Mouse (Mus musculus) cerebellum, adult 2 months (tissue): Measurements from ENCODE around the gene Tmem259. TPM values are rescaled to one million over a fixed set of nuclear protein-coding genes. Genes with fewer than 3 reads are reported as not detected.

Experiments used
- DNase-seq, 2 experiments: peaks; one replicate each; pipeline ENCODE4 v3.0.0; 2021
- H3K27ac ChIP-seq: fragments of 200-500 bp; 2 replicates; pipeline ENCODE4 v1.5.1; 2012; ENCODE audit warnings: low read length, control low read depth, inconsistent platforms; ENCODE audit not compliant: insufficient read depth
- H3K27me3 ChIP-seq: fragments of 200-500 bp; 2 replicates; pipeline ENCODE4 v1.6.1; 2012; ENCODE audit warnings: inconsistent platforms, mild to moderate bottlenecking, low read length, moderate library complexity; ENCODE audit not compliant: control insufficient read depth, insufficient read depth
- H3K4me1 ChIP-seq: fragments of 200-500 bp; 2 replicates; pipeline ENCODE4 v1.6.1; 2011; ENCODE audit warnings: low read length; ENCODE audit not compliant: control insufficient read depth, insufficient read depth
- H3K4me3 ChIP-seq: fragments of 200-500 bp; replicated peaks from 2 replicates; pipeline ENCODE3; 2011; ENCODE audit warnings: mild to moderate bottlenecking, low read depth, low read length, control low read depth; ENCODE audit not compliant: insufficient read depth
- CTCF ChIP-seq: fragments of 200-500 bp; IDR thresholded peaks from 2 replicates; pipeline ENCODE4 v1.5.1; 2011; ENCODE audit warnings: low read depth, mild to moderate bottlenecking, control low read depth, low read length, moderate library complexity, borderline replicate concordance; ENCODE audit not compliant: insufficient read depth
- POLR2A ChIP-seq: fragments of 200-500 bp; IDR thresholded peaks from 2 replicates; pipeline ENCODE4 v1.6.1; 2011; ENCODE audit warnings: low read length, control low read depth, borderline replicate concordance; ENCODE audit not compliant: insufficient read depth
- whole genome bisulfite sequencing: fragments of 180-500 bp; shearing (Covaris S2); methylation state at CpG from one replicate; pipeline ENCODE4 v1.1.7; 2018; 5-methylcytosine and 5-hydroxymethylcytosine counted together
- polyA plus RNA-seq: library from polyadenylated mRNA; depleted of rRNA; stranded (reverse); fragments of >200 nt; gene quantifications from 2 replicates; pipeline ENCODE4 v1.2.3, GENCODE M21; 2012

Tmem259 gene
- polyA plus RNA-seq, 1 experiment = 191 TPM

- Histone ChIP-seq H3K27me3 (no peaks in the 10 kb centered on the region), H3K4me3 (no peak overlapping the region), H3K4me1 (peaks cover 7% of the 10 kb centered on the region; the same call in 1 of the 2 replicates), H3K27ac (no peak overlapping the region)
- WGBS = 87% methylated on average over 21 of the region's 21 CpGs
- no peak for DNase-seq
- TF ChIP-seq CTCF = no peak
- no peak for TF ChIP-seq POLR2A
Measured at GRCm38 (mm10) chr10:79974087-79974486, 10.0 kb downstream of the Tmem259 start.

DNA sequence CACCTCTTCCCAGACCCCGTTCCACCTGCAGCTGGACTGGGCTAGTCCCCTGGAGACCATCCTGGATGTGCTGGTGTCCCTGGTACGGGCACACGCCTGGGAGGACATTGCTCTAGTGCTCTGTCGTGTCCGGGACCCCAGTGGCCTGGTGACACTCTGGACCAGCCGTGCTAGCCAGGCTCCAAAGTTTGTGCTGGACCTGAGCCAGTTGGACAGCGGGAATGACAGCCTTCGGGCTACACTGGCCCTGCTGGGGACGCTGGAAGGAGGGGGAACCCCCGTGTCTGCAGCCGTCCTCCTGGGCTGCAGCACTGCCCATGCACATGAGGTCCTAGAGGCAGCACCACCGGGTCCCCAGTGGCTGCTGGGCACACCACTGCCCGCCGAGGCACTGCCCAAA is 11.3 kb downstream of the Tmem259 start:
- H3K27me3 ChIP-seq = no peaks in the 10 kb centered on the region
- no peak for DNase-seq
- 22% methylated on average over 14 of the region's 14 CpGs for WGBS
- TF ChIP-seq CTCF = no peak
- TF ChIP-seq POLR2A = no peak
- no peak overlapping the region for H3K27ac ChIP-seq
- H3K4me1 ChIP-seq = peaks cover 15% of the 10 kb centered on the region
- no peak overlapping the region for H3K4me3 ChIP-seq

DNA sequence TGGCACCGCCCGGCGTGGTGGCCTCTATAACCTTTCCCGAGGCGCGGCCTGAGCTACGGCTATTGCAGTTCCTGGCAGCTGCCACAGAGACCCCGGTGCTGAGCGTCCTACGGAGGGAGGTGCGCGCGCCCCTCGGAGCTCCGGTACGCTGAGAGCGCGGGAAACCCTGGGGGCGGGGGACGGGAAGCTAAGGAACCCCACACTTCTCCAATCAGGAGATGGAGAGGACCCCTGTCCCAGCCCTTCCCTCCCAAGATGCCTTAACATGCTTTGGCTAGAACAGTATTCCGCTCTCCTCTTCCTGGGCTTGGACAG is 13.0 kb downstream of the Tmem259 start:
- DNase-seq = no peak
- TF ChIP-seq CTCF (no peak), POLR2A (no peak)
- H3K27ac ChIP-seq = no peak overlapping the region
- no peaks in the 10 kb centered on the region for H3K27me3 ChIP-seq
- H3K4me1 ChIP-seq = peaks cover 32% of the 10 kb centered on the region
- WGBS = 11% methylated on average over 21 of the region's 21 CpGs
- H3K4me3 ChIP-seq = peak overlapping the region; percentile 28

GRCm38 (mm10) chr10:79970415-79971182 is 13.5 kb downstream of the Tmem259 start, which contains the start of gene Grin3b:
Grin3b (plus strand) TSS chr10:79970715.
- WGBS = 5% methylated on average over 47 of the region's 47 CpGs
- DNase-seq = peak in 1 of 2 experiments; percentile 58
- Histone ChIP-seq H3K27me3 (no peaks in the 10 kb centered on the region), H3K4me3 (peak within 1 kb of the TSS; percentile 45), H3K4me1 (peaks cover 37% of the 10 kb centered on the region), H3K27ac (no peak within 1 kb of the TSS)
- TF ChIP-seq CTCF (no peak), POLR2A (no peak)

DNA sequence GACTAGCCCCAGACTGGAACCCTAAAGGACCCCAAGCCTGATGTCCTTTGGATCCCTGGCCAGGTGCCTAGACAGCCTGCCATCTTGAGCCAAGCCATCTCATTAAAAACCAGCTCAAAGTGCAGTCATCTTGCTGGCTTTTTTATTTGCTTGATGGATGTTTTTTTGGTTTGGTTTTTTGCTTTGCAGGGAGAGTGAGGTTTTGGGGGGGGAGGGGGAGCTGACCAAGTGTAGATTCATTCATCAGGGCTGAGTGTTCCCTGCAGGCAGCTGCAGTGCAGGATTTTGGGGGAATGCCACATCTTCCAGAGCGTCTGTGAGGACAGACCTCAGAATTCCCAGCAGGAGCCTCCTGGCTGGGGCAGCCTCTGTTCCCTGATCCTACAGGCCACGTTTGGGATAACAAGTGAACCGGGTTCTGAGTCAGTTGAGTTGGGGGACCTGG is 15.0 kb downstream of the Tmem259 start:
- DNase-seq = no peak
- no peaks in the 10 kb centered on the region for H3K27me3 ChIP-seq
- H3K4me1 ChIP-seq = peaks cover 37% of the 10 kb centered on the region
- WGBS = 11% methylated on average over 3 of the region's 3 CpGs
- TF ChIP-seq POLR2A (no peak), CTCF (no peak)
- H3K4me3 ChIP-seq = no peak overlapping the region
- H3K27ac ChIP-seq = no peak overlapping the region

DNA sequence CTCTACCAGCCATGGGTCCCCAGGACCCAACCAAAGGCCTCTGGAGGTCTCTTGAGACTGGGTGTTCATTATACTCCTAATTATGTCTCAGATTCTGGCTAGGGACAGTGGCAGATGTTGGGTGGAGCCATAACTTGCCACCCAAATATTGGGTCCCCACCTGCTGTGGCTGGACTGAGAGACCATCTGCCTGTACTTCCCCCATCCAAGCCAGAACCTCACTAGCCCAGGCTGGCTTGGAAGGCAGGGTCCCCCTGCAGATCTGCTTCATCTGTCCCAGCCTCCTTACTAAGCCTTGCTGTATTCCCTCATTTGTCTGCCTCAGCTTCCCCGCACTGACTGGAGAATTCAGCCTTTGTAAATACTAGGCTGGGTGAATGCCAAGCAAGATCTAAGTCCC is 15.9 kb downstream of the Tmem259 start:
- no peak overlapping the region for H3K4me3 ChIP-seq
- TF ChIP-seq POLR2A (no peak), CTCF (no peak)
- no peak overlapping the region for H3K27ac ChIP-seq
- WGBS = 31% methylated on average over 1 of the region's 1 CpGs
- no peak for DNase-seq
- H3K4me1 ChIP-seq = peaks cover 37% of the 10 kb centered on the region
- no peaks in the 10 kb centered on the region for H3K27me3 ChIP-seq

- 19% methylated on average over 5 of the region's 5 CpGs for WGBS
- H3K4me3 ChIP-seq = no peak overlapping the region
- TF ChIP-seq POLR2A (no peak), CTCF (no peak)
- peak; percentile 72 to 75 for DNase-seq
- H3K27me3 ChIP-seq = no peaks in the 10 kb centered on the region
- peak overlapping the region; percentile 26; the same call in 1 of the 2 replicates for H3K27ac ChIP-seq
- H3K4me1 ChIP-seq = peaks cover 37% of the 10 kb centered on the region
Measured at GRCm38 (mm10) chr10:79966886-79967400, 17.2 kb downstream of the Tmem259 start.

GRCm38 (mm10) chr10:79965325-79965724 is 18.8 kb downstream of the Tmem259 start:
- Histone ChIP-seq H3K4me1 (peaks cover 37% of the 10 kb centered on the region), H3K27ac (no peak overlapping the region)
- 82% methylated on average over 5 of the region's 5 CpGs for WGBS

More at GRCm38 (mm10) chr10:79965325-79965724, 18.8 kb downstream of the Tmem259 start:
- TF ChIP-seq CTCF (no peak), POLR2A (no peak)
- Histone ChIP-seq H3K4me3 (no peak overlapping the region), H3K27me3 (no peaks in the 10 kb centered on the region)
- DNase-seq = no peak
